Mouse (Mus musculus): Measurements from ENCODE around the gene Smim4.

The Smim4 gene

DNA sequence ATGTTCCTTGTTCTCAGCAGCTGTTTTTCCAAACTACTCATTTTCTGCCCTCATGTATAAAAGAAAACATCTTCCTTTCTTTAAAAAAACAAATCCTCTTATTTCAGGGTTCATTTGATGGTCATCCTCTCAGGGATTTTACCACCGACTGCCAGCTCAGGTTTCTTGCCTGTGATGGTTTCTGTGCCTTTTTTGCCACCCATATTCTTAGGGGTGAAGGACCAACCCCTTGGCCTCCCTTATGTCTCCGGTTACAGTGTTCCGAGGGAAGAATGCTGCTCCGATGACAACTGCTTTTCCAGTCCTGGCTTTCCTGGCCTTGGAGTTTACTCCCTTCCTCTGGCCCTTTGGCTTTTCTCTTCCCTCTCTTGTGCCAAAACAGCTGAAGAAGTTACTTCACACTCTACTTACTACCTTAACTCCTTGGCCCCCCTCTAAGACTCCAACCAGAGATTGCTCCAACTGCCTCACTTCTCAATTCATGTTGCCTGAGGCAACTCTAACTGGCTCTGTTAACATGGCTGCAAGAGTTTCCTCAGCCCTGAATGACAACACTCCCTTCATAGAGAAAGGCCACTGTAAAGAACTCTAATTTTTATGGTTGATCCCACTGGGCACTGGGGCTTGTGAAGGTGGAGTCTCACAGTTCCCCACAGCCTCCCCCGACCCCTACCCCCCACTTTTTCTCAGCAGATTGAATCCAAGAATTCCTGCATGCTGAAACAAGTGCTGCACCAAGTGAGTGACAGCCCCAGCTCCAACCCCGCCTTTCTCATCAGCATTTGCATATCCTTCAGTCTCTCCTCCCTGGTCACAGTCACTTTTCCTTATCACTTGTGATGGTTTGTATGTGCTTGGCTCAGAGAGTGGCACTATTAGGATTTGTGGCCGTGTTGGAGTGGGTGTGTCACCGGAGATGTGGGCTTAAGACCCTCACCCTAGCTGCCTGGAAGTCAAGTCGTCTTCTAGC is 3.4 kb downstream of the Smim4 start:
- DNase-seq (ENCODE audit: inconsistent ontology term) = no peak

GRCm38 (mm10) chr14:31115522-31115921 is 13.2 kb downstream of the Smim4 start:
- DNase-seq (ENCODE audit: inconsistent ontology term) = no peak

- no peak for DNase-seq (ENCODE audit: inconsistent ontology term)
Observed at GRCm38 (mm10) chr14:31114011-31114410, 14.7 kb downstream of the Smim4 start.

GRCm38 (mm10) chr14:31112187-31112586 is 16.6 kb downstream of the Smim4 start:
- DNase-seq (ENCODE audit: inconsistent ontology term) = no peak

GRCm38 (mm10) chr14:31110613-31111012 is 18.1 kb downstream of the Smim4 start:
- no peak for DNase-seq (ENCODE audit: inconsistent ontology term)

DNA sequence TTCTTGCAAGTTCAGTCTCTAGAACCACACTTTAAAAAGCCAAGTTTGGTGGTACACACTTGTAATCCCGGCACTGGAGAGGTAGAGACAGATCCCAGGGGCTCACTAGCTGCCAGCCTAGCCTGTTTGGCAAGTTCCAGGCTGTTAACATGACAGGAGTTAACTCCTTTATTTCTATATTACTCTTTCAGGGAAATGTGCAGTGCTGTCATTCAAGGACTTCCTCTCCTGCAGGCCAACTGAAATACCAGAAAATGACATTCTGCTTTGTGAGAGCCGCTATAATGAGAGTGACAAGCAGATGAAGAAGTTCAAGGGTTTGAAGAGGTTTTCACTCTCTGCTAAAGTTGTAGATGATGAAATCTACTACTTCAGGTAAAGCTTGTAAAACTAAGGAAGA is 23.6 kb downstream of the Smim4 start:
- no peak for DNase-seq (ENCODE audit: inconsistent ontology term)

- DNase-seq (ENCODE audit: inconsistent ontology term) = no peak
Observed at GRCm38 (mm10) chr14:31089918-31090317, 38.8 kb downstream of the Smim4 start.

DNA sequence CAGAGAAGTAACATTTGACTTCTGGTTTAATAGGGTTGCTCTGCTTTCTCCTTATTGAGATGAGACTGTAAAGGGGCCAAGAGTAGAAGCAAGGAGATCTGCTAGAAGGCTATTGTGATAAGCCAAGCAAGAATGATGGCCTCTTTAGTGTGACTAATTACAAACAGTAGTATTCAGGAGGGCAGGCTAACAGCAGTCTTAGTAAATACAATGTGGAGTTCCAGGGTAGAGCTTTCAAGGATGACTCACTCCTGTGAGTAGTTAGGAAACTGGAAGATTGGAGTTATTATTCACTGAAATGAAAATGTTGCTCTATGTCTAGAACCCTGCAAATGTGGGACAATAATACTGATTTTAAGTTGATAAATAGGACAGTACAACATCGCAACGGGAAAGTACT is 40.2 kb downstream of the Smim4 start:
- DNase-seq (ENCODE audit: inconsistent ontology term) = peak; percentile 42

- no peak for DNase-seq (ENCODE audit: inconsistent ontology term)
Observed at GRCm38 (mm10) chr14:31087433-31087832, 41.3 kb downstream of the Smim4 start.

DNA sequence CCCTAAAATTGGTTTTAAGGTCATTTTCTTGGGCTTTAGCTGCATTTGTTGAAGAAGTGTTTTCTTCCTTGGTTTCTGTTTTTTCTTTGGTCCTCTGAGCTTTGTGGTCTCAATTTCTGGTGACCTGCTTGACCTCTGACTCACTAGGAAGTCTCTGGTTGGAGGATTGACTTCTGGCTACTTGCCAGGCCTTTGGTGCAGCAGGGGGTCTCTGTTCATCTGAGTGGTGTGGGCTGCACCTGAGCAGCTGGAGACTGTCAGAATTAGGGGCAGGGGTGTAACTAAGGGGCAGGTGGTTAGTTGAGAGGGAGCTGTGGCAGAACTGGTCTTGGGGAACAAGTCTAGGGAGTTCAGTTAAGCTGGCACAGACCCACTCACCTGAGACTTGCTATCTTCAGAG is 47.6 kb downstream of the Smim4 start:
- no peak for DNase-seq (ENCODE audit: inconsistent ontology term)

DNA sequence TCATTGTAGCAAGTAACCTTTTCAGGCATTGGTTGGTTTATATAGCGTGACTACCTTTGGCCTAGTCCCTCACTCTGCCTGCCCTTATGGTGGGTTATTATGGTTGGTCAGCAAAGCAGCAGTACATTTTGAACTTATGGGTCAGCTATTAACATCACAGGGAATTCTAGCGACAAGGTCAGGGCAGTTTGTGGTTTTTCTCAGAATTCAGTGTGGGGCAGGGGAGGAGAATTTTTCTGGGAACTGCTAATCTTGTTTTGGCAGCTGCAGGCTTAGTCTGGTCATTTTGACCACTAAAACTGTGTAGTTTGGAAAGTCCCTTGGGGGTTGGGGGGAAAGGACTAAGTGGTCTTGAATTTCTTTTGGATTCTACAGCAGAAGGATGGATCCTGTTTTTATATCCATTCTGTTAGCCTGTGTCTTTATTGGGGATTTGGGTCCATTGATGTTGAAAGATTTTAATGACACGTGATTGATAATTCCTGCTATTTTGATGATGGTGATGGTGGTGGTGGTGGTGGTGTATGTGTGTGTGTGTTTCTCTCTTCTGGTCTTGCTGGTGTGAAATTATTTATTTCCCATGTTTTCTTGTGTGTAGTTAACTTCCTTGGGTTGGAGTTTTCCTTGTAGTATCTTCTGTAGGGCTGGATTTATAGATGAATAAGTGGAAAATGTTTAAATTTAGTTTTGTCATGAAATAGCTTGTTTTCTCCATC is 49.3 kb downstream of the Smim4 start:
- DNase-seq (ENCODE audit: inconsistent ontology term) = peak; percentile 15

GRCm38 (mm10) chr14:31078597-31079208 is 50.1 kb downstream of the Smim4 start:
- DNase-seq (ENCODE audit: inconsistent ontology term) = no peak

- DNase-seq (ENCODE audit: inconsistent ontology term) = no peak
Observed at GRCm38 (mm10) chr14:31069086-31069733, 59.5 kb downstream of the Smim4 start.

GRCm38 (mm10) chr14:31062277-31062676 is 66.5 kb downstream of the Smim4 start:
- no peak for DNase-seq (ENCODE audit: inconsistent ontology term)

GRCm38 (mm10) chr14:31045817-31046216 is 82.9 kb downstream of the Smim4 start:
- no peak for DNase-seq (ENCODE audit: inconsistent ontology term)

DNA sequence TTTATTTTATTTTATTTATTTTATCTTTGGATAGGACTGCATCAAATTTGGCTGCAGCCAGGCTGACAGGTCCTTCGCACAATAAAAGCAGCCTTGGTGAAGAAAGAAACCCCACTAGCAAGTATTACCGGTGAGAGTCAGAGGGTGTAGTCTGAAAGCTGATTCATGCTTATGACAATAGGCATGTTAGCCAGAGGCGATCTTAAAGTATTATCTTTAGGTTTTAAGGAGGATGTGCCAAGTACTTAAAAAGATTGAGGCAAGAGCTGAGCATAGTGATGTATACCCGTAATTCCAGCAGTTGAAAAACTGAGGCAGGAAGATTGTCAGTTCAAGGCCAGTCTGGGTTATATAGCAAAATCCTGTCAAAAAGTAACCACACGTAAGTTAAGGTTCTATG is 83.5 kb downstream of the Smim4 start:
- DNase-seq (ENCODE audit: inconsistent ontology term) = no peak
